Mouse (Mus musculus) inflammation-experienced regulatory T-cells, adult 6 months (primary cell): Measurements from ENCODE around the gene Scube3. TPM values are rescaled to one million over a fixed set of nuclear protein-coding genes. Genes with fewer than 3 reads are reported as not detected.
"Not testable (repeated sequence)": the region's sequence is repeated elsewhere in the genome, so short reads cannot be mapped to it uniquely, and the experiment has no call there.

Source experiments
- ATAC-seq: one replicate; pipeline ENCODE4 v1.8.0; 2017
- polyA plus RNA-seq, 3 experiments: library from polyadenylated mRNA; unstranded; fragments of 100-300 nt; shearing (Covaris generic); gene quantifications; one replicate each; pipeline ENCODE4 v1.2.1; 2017

The Scube3 gene
- polyA plus RNA-seq, 3 experiments from 2014 or later = not detected

- no peak for ATAC-seq
Observed at GRCm38 (mm10) chr17:28180331-28180730, 38.4 kb downstream of the Scube3 start.

GRCm38 (mm10) chr17:28180783-28181544, 39.0 kb downstream of the Scube3 start:
- ATAC-seq = no peak

GRCm38 (mm10) chr17:28184971-28185638, 43.2 kb downstream of the Scube3 start:
- ATAC-seq = peak; percentile 28

GRCm38 (mm10) chr17:28188313-28188712, 46.4 kb downstream of the Scube3 start:
- no peak for ATAC-seq

GRCm38 (mm10) chr17:28192754-28193153, 50.8 kb downstream of the Scube3 start:
- no peak for ATAC-seq

GRCm38 (mm10) chr17:28193559-28193958, 51.6 kb downstream of the Scube3 start:
- ATAC-seq = no peak

- ATAC-seq = no peak
Observed at GRCm38 (mm10) chr17:28195033-28195432, 53.1 kb downstream of the Scube3 start.

GRCm38 (mm10) chr17:28197646-28198045, 55.7 kb downstream of the Scube3 start:
- ATAC-seq = no peak

GRCm38 (mm10) chr17:28201982-28202381, 60.0 kb downstream of the Scube3 start:
- no peak for ATAC-seq

- ATAC-seq = peak; percentile 36
Observed at GRCm38 (mm10) chr17:28204052-28204720, 62.2 kb downstream of the Scube3 start.

- no peak for ATAC-seq
Observed at GRCm38 (mm10) chr17:28205443-28205842, 63.5 kb downstream of the Scube3 start.

- ATAC-seq = no peak
Observed at GRCm38 (mm10) chr17:28207092-28207491, 65.2 kb downstream of the Scube3 start.

GRCm38 (mm10) chr17:28207591-28208313, 65.8 kb downstream of the Scube3 start, which contains the start of gene Def6:
Def6 (plus strand) TSS chr17:28207778.
- peak; percentile 65 for ATAC-seq

GRCm38 (mm10) chr17:28208314-28208612, 66.3 kb downstream of the Scube3 start:
- ATAC-seq = no peak

- no peak for ATAC-seq
Observed at GRCm38 (mm10) chr17:28209457-28210110, 67.6 kb downstream of the Scube3 start.

- ATAC-seq = peak; percentile 79
Observed at GRCm38 (mm10) chr17:28211921-28212341, 70.0 kb downstream of the Scube3 start.

- ATAC-seq = no peak
Observed at GRCm38 (mm10) chr17:28212391-28212790, 70.5 kb downstream of the Scube3 start.

GRCm38 (mm10) chr17:28213236-28213635, 71.3 kb downstream of the Scube3 start:
- no peak for ATAC-seq

GRCm38 (mm10) chr17:28216791-28217190, 74.8 kb downstream of the Scube3 start:
- no peak for ATAC-seq

- peak; percentile 87 for ATAC-seq
Observed at GRCm38 (mm10) chr17:28217721-28218649, 76.0 kb downstream of the Scube3 start.

GRCm38 (mm10) chr17:28222463-28222862, 80.5 kb downstream of the Scube3 start:
- ATAC-seq = not testable (repeated sequence)
